Mouse (Mus musculus) forebrain, embryonic 11.5 days (tissue): Measurements from ENCODE around the gene Mrtfa. TPM values are rescaled to one million over a fixed set of nuclear protein-coding genes. Genes with fewer than 3 reads are reported as not detected.

ENCODE experiments used
- ATAC-seq: fragments of 200-750 bp; cut with Nextera tagmentation; replicated peaks from 2 replicates; pipeline ENCODE4 v1.8.0; 2017; ENCODE audit warnings: moderate TSS enrichment; ENCODE audit not compliant: low FRiP score
- DNase-seq: peaks from one replicate; pipeline ENCODE4 v3.0.0-alpha.2; 2017; ENCODE audit warnings: low spot score
- H3K27ac ChIP-seq: fragments of 300-500 bp; sonication (generic); 2 replicates; pipeline ENCODE4 v1.5.1; 2014; ENCODE audit warnings: low read depth, low read length
- H3K27me3 ChIP-seq: fragments of 300-500 bp; sonication (generic); 2 replicates; pipeline ENCODE4 v1.6.1; 2014; ENCODE audit warnings: mild to moderate bottlenecking, low read length, mixed read lengths; ENCODE audit not compliant: control insufficient read depth, insufficient read depth
- H3K36me3 ChIP-seq: fragments of 300-500 bp; sonication (generic); 2 replicates; pipeline ENCODE4 v1.6.1; 2014; ENCODE audit warnings: mild to moderate bottlenecking, low read length, moderate library complexity, mixed read lengths; ENCODE audit not compliant: control insufficient read depth, insufficient read depth
- H3K4me1 ChIP-seq: fragments of 300-500 bp; sonication (generic); replicated peaks from 2 replicates; pipeline ENCODE4 v1.6.1; 2014; ENCODE audit warnings: low read length, mixed read lengths; ENCODE audit not compliant: control insufficient read depth, insufficient read depth
- H3K4me2 ChIP-seq: fragments of 300-500 bp; sonication (generic); 2 replicates; pipeline ENCODE4 v1.6.1; 2014; ENCODE audit warnings: low read depth, mild to moderate bottlenecking, low read length, moderate library complexity, mixed read lengths; ENCODE audit not compliant: severe bottlenecking
- H3K4me3 ChIP-seq: fragments of 300-500 bp; sonication (generic); 2 replicates; pipeline ENCODE4 v1.5.1; 2014; ENCODE audit warnings: low read depth, low read length
- H3K9ac ChIP-seq: fragments of 300-500 bp; sonication (generic); 2 replicates; pipeline ENCODE4 v1.6.1; 2014; ENCODE audit warnings: low read length
- H3K9me3 ChIP-seq: fragments of 300-500 bp; sonication (generic); 2 replicates; pipeline ENCODE4 v1.6.1; 2016; ENCODE audit warnings: low read length, mixed read lengths; ENCODE audit not compliant: control insufficient read depth
- WGBS: fragments of 180-500 bp; shearing (Covaris S2); extraction: QIAGEN DNeasy Blood & Tissue Kit; methylation state at CpG from one replicate; pipeline ENCODE4 v1.1.7; 2014; 5-methylcytosine and 5-hydroxymethylcytosine counted together
- polyA plus RNA-seq: library from polyadenylated mRNA; unstranded; fragments of >200 nt; fragmentation: Nextera tagmentation; extraction: Ambion mirVana; gene quantifications from 2 replicates; pipeline ENCODE4 v1.2.1, GENCODE M21; 2014

Mrtfa gene
- polyA plus RNA-seq, 1 experiment from 2014 or later: 30.5 TPM

- Histone ChIP-seq H3K4me2 (no peak overlapping the region), H3K4me3 (no peak overlapping the region), H3K27ac (no peak overlapping the region), H3K9me3 (no peaks in the 10 kb centered on the region), H3K9ac (no peak overlapping the region), H3K36me3 (no peaks in the 10 kb centered on the region), H3K27me3 (no peaks in the 10 kb centered on the region), H3K4me1 (no peaks in the 10 kb centered on the region)
- ATAC-seq (no peak), DNase-seq (no peak)
- 90% methylated on average over 3 of the region's 3 CpGs for WGBS
Measured at GRCm38 (mm10) chr15:81175633-81176032, 14.9 kb downstream of the Mrtfa start.

GRCm38 (mm10) chr15:81172259-81172658 is 18.3 kb downstream of the Mrtfa start:
- Histone ChIP-seq H3K4me2 (no peak overlapping the region), H3K27me3 (no peaks in the 10 kb centered on the region), H3K4me3 (no peak overlapping the region), H3K36me3 (no peaks in the 10 kb centered on the region), H3K9ac (no peak overlapping the region), H3K27ac (no peak overlapping the region), H3K4me1 (no peaks in the 10 kb centered on the region), H3K9me3 (no peaks in the 10 kb centered on the region)
- 94% methylated on average over 8 of the region's 8 CpGs for WGBS
- no peak for ATAC-seq
- DNase-seq: no peak

GRCm38 (mm10) chr15:81168735-81169134 is 21.8 kb downstream of the Mrtfa start:
- Histone ChIP-seq H3K4me2 (no peak overlapping the region), H3K4me3 (no peak overlapping the region), H3K27ac (no peak overlapping the region), H3K9ac (no peak overlapping the region), H3K4me1 (no peaks in the 10 kb centered on the region), H3K9me3 (no peaks in the 10 kb centered on the region), H3K27me3 (no peaks in the 10 kb centered on the region), H3K36me3 (no peaks in the 10 kb centered on the region)
- DNase-seq (no peak), ATAC-seq (no peak)
- 91% methylated on average over 6 of the region's 6 CpGs for WGBS

GRCm38 (mm10) chr15:81167831-81168230 is 22.7 kb downstream of the Mrtfa start:
- Histone ChIP-seq H3K4me3 (no peak overlapping the region), H3K36me3 (no peaks in the 10 kb centered on the region), H3K4me1 (no peaks in the 10 kb centered on the region), H3K4me2 (no peak overlapping the region), H3K9ac (no peak overlapping the region), H3K9me3 (no peaks in the 10 kb centered on the region), H3K27ac (no peak overlapping the region), H3K27me3 (no peaks in the 10 kb centered on the region)
- ATAC-seq: no peak
- WGBS: 95% methylated on average over 10 of the region's 10 CpGs
- DNase-seq: no peak

- Histone ChIP-seq H3K4me1 (no peaks in the 10 kb centered on the region), H3K36me3 (no peaks in the 10 kb centered on the region), H3K4me2 (no peak overlapping the region), H3K9me3 (no peaks in the 10 kb centered on the region), H3K4me3 (no peak overlapping the region), H3K9ac (no peak overlapping the region), H3K27ac (no peak overlapping the region), H3K27me3 (no peaks in the 10 kb centered on the region)
- ATAC-seq: no peak
- no peak for DNase-seq
- WGBS: 91% methylated on average over 5 of the region's 5 CpGs
Measured at GRCm38 (mm10) chr15:81166291-81166690, 24.3 kb downstream of the Mrtfa start.

GRCm38 (mm10) chr15:81164560-81165310 is 25.8 kb downstream of the Mrtfa start:
- WGBS: 92% methylated on average over 9 of the region's 9 CpGs
- H3K4me3 ChIP-seq: no peak overlapping the region
- H3K27me3 ChIP-seq: no peaks in the 10 kb centered on the region
- H3K27ac ChIP-seq: no peak overlapping the region
- no peaks in the 10 kb centered on the region for H3K9me3 ChIP-seq
- no peak for DNase-seq
- H3K4me2 ChIP-seq: no peak overlapping the region
- no peak for ATAC-seq
- no peaks in the 10 kb centered on the region for H3K4me1 ChIP-seq
- H3K9ac ChIP-seq: no peak overlapping the region
- H3K36me3 ChIP-seq: no peaks in the 10 kb centered on the region

- H3K4me1 ChIP-seq: no peaks in the 10 kb centered on the region
- 77% methylated on average over 3 of the region's 3 CpGs for WGBS
- H3K27me3 ChIP-seq: no peaks in the 10 kb centered on the region
- H3K4me3 ChIP-seq: no peak overlapping the region
- no peaks in the 10 kb centered on the region for H3K9me3 ChIP-seq
- no peak for ATAC-seq
- no peak overlapping the region for H3K4me2 ChIP-seq
- H3K36me3 ChIP-seq: no peaks in the 10 kb centered on the region
- DNase-seq: no peak
- no peak overlapping the region for H3K27ac ChIP-seq
- no peak overlapping the region for H3K9ac ChIP-seq
Measured at GRCm38 (mm10) chr15:81161571-81161970, 29.0 kb downstream of the Mrtfa start.

- H3K9me3 ChIP-seq: no peaks in the 10 kb centered on the region
- DNase-seq (no peak), ATAC-seq (no peak)
- no peak overlapping the region for H3K9ac ChIP-seq
- no peak overlapping the region for H3K27ac ChIP-seq
- no peaks in the 10 kb centered on the region for H3K27me3 ChIP-seq
- no peaks in the 10 kb centered on the region for H3K36me3 ChIP-seq
- 90% methylated on average over 4 of the region's 4 CpGs for WGBS
- H3K4me2 ChIP-seq: no peak overlapping the region
- H3K4me1 ChIP-seq: no peaks in the 10 kb centered on the region
- no peak overlapping the region for H3K4me3 ChIP-seq
Measured at GRCm38 (mm10) chr15:81160677-81161076, 29.9 kb downstream of the Mrtfa start.

- H3K9me3 ChIP-seq: no peaks in the 10 kb centered on the region
- no peaks in the 10 kb centered on the region for H3K4me1 ChIP-seq
- no peak overlapping the region for H3K27ac ChIP-seq
- no peak overlapping the region for H3K9ac ChIP-seq
- no peaks in the 10 kb centered on the region for H3K27me3 ChIP-seq
- no peak overlapping the region for H3K4me3 ChIP-seq
- DNase-seq (no peak), ATAC-seq (no peak)
- H3K4me2 ChIP-seq: no peak overlapping the region
- 90% methylated on average over 7 of the region's 7 CpGs for WGBS
- no peaks in the 10 kb centered on the region for H3K36me3 ChIP-seq
Measured at GRCm38 (mm10) chr15:81159212-81159611, 31.3 kb downstream of the Mrtfa start.
